Mouse (Mus musculus): ENCODE measurements around the gene Nptxr.

DNA sequence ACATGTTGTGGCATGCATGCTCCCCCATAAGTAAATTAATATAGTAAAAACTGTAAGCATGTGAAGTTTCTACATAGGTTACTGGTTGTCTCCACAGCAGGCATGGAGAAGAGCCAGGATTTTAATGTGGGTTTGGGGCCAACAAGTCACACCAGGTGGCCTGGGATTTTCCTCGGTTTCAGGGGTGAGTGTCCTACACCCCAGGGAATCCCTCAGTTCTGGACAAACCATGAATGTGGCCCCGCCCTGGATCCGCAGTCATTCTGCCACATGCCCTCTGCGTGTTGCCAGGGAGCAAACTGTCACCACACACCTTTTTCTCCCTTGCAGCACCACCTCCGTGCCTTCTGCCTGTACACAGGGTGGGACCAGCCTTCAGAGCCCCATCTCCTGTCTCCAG, 4.1 kb upstream of the Nptxr start:
- TF ChIP-seq CTCF (IDR thresholded peaks at IDR 0.05; ENCODE audit: borderline replicate concordance, insufficient read depth, low read depth, low read length) (no peak), POLR2A (IDR thresholded peaks at IDR 0.05; ENCODE audit: borderline replicate concordance, insufficient read depth, low read length) (no peak)

Data from cerebellum, adult 2 months (tissue).